Comparison of ENCODE assay signal across 8 mouse cellular contexts in genomic region chr19:22303952-22304655, GRCm38 (mm10).
DNase-seq lines count a peak whose midpoint lies in the region; ATAC-seq lines count a peak whose summit lies in the region.

No protein-coding gene starts in this region.

- DNase-seq in adrenal gland, adult (ENCODE audit: inconsistent age in 2 of 2, low spot score in 1 of 2), result peak; percentile 61 to 91
- peak; percentile 95 for DNase-seq in embryo, embryonic 10.5 days (ENCODE audit: low spot score)
- peak; percentile 21 to 78 for DNase-seq in gastrocnemius, postnatal 36 days
- DNase-seq in left cerebral cortex, adult 8-10 months (ENCODE audit: low spot score in 2 of 2), result peak; percentile 40 to 49
- DNase-seq in right cerebral cortex, postnatal 10 days (ENCODE audit: low spot score in 2 of 2), result peak; percentile 92 to 95
- DNase-seq in urinary bladder, postnatal 36 days (ENCODE audit: low spot score in 2 of 2), result peak; percentile 51 to 70

- intact Hi-C loops in gastrocnemius, postnatal 36 days (cut with DNase I), result loop anchor here (10.0 kb wide), 1 partner anchor 529 kb away; the partner anchor contains the start of gene Cemip2

- peak; percentile 7 for ATAC-seq in inflammation-experienced regulatory T-cells, adult 6 months
- peak; percentile 38 for ATAC-seq in megakaryocyte, adult 5-6 weeks (ENCODE audit: poor library complexity, severe bottlenecking)

Comparison
In these comparisons a context has a peak if more than half of its experiments do, and no peak if none do; other contexts are left out.
1. Peak in every context shown above with its lines: DNase-seq and ATAC-seq.
2. DNase-seq: peak in every context shown above with its lines; median percentile 95 in embryo, embryonic 10.5 days; 94 in right cerebral cortex, postnatal 10 days; 76 in adrenal gland, adult; 60 in urinary bladder, postnatal 36 days; 50 in gastrocnemius, postnatal 36 days; 44 in left cerebral cortex, adult 8-10 months.